Mouse (Mus musculus): ENCODE data around the gene Spaar. TPM values are rescaled to one million over a fixed set of nuclear protein-coding genes. Genes with fewer than 3 reads are reported as not detected.

The Spaar gene
- polyA plus RNA-seq, 2 experiments, result 0.01 to 0.03 TPM

- Histone ChIP-seq H3K4me3 (ENCODE audit: insufficient read depth in 1 of 2, low read depth in 2 of 2, low read length in 2 of 2) (no peak overlapping the region), H3K4me2 (ENCODE audit: low read depth) (no peak overlapping the region), H3K4me1 (replicated peaks; ENCODE audit: control insufficient read depth in 2 of 2, insufficient read depth in 2 of 2, low read length in 1 of 2) (peaks cover 11 to 29% of the 10 kb centered on the region in 2 experiments; a peak in 3 of 4 replicates), H3K9ac (replicated peaks) (no peak overlapping the region), H3K36me3 (replicated peaks; ENCODE audit: control insufficient read depth, insufficient read depth, low read depth) (no peaks in the 10 kb centered on the region), H3K27me3 (ENCODE audit: control insufficient read depth, insufficient read depth, low read length) (no peaks in the 10 kb centered on the region), H3K27ac (no peak overlapping the region), H3K9me3 (ENCODE audit: control insufficient read depth, low read length) (no peaks in the 10 kb centered on the region)
- 17% methylated on average over 1 of the region's 1 CpGs for WGBS (ENCODE audit: insufficient replicate concordance)
- DNase-seq (ENCODE audit: low read depth in 3 of 3, low spot score in 3 of 3), result no peak
- peak; percentile 52; the same call in 1 of the 2 replicates for ATAC-seq (ENCODE audit: insufficient read depth)
- TF ChIP-seq CTCF (IDR thresholded peaks at IDR 0.05; ENCODE audit: low read depth) (no peak), EP300 (IDR thresholded peaks at IDR 0.05; ENCODE audit: low read depth) (no peak)
These were observed 35.2 kb upstream of the Spaar start for GRCm38 (mm10) chr4:43694439-43695248.

GRCm38 (mm10) chr4:43695249-43695671 lies 34.6 kb upstream of the Spaar start:
- ATAC-seq (ENCODE audit: insufficient read depth) (no peak; the same call in 1 of the 2 replicates), DNase-seq (ENCODE audit: low read depth in 3 of 3, low spot score in 3 of 3) (no peak)
- H3K4me2 ChIP-seq (ENCODE audit: low read depth), result no peak overlapping the region
- TF ChIP-seq EP300 (IDR thresholded peaks at IDR 0.05; ENCODE audit: low read depth) (no peak), CTCF (IDR thresholded peaks at IDR 0.05; ENCODE audit: low read depth) (no peak)
- H3K4me1 ChIP-seq (replicated peaks; ENCODE audit: control insufficient read depth in 2 of 2, insufficient read depth in 2 of 2, low read length in 1 of 2), result peaks cover 11 to 29% of the 10 kb centered on the region in 2 experiments; a peak in 3 of 4 replicates
- H3K27me3 ChIP-seq (ENCODE audit: control insufficient read depth, insufficient read depth, low read length), result no peaks in the 10 kb centered on the region
- no peaks in the 10 kb centered on the region for H3K36me3 ChIP-seq (replicated peaks; ENCODE audit: control insufficient read depth, insufficient read depth, low read depth)
- no peak overlapping the region for H3K9ac ChIP-seq (replicated peaks)
- no peak overlapping the region for H3K27ac ChIP-seq
- no peaks in the 10 kb centered on the region for H3K9me3 ChIP-seq (ENCODE audit: control insufficient read depth, low read length)
- H3K4me3 ChIP-seq (ENCODE audit: insufficient read depth in 1 of 2, low read depth in 2 of 2, low read length in 2 of 2), result no peak overlapping the region
- 20% methylated on average over 9 of the region's 9 CpGs for WGBS (ENCODE audit: insufficient replicate concordance)

GRCm38 (mm10) chr4:43696561-43696960 lies 33.3 kb upstream of the Spaar start:
- no peak for ATAC-seq (ENCODE audit: insufficient read depth)
- TF ChIP-seq EP300 (IDR thresholded peaks at IDR 0.05; ENCODE audit: low read depth), result no peak
- Histone ChIP-seq H3K36me3 (replicated peaks; ENCODE audit: control insufficient read depth, insufficient read depth, low read depth) (no peaks in the 10 kb centered on the region), H3K27me3 (ENCODE audit: control insufficient read depth, insufficient read depth, low read length) (no peaks in the 10 kb centered on the region), H3K9ac (replicated peaks) (no peak overlapping the region), H3K27ac (no peak overlapping the region), H3K4me2 (ENCODE audit: low read depth) (no peak overlapping the region), H3K4me3 (ENCODE audit: insufficient read depth in 1 of 2, low read depth in 2 of 2, low read length in 2 of 2) (no peak overlapping the region), H3K9me3 (ENCODE audit: control insufficient read depth, low read length) (no peaks in the 10 kb centered on the region), H3K4me1 (replicated peaks; ENCODE audit: control insufficient read depth in 2 of 2, insufficient read depth in 2 of 2, low read length in 1 of 2) (peaks cover 11 to 29% of the 10 kb centered on the region in 2 experiments; a peak in 3 of 4 replicates)
- WGBS (ENCODE audit: insufficient replicate concordance), result 83% methylated on average over 13 of the region's 13 CpGs
- DNase-seq (ENCODE audit: low read depth in 3 of 3, low spot score in 3 of 3), result no peak

DNA sequence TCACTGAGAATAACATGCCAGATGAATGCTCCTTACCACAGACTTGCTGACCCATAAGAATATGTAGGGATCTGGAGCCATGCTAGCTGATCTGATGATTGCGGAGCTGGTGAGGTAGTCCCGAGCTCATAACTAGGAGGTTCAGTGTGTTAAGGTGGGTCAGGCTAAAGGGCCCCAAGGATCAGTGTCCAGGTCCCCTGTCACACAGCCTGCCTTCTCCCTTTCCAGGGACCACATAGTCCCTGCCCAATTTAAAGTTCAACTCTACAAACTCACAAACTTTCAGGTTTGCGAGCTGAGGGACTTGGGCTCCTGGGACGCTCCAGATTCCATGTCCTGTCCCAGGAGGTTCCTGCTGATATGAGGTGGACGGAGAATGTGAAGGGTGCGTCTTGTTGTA lies 29.1 kb upstream of the Spaar start, which contains the start of gene Olfr70:
Olfr70 (minus strand) TSS at position 101 of the 400 bp plus-strand sequence.
- H3K4me1 ChIP-seq (replicated peaks; ENCODE audit: control insufficient read depth in 2 of 2, insufficient read depth in 2 of 2, low read length in 1 of 2), result 0 out of 4 replicates have a peak, but pooled peaks cover 0 to 2% of the 10 kb centered on the region in 2 experiments
- H3K27ac ChIP-seq, result no peak within 1 kb of the TSS
- 69% methylated on average over 6 of the region's 6 CpGs for WGBS (ENCODE audit: insufficient replicate concordance)
- H3K4me2 ChIP-seq (ENCODE audit: low read depth), result no peak within 1 kb of the TSS
- H3K9ac ChIP-seq (replicated peaks), result no peak within 1 kb of the TSS
- DNase-seq (ENCODE audit: low read depth in 3 of 3, low spot score in 3 of 3) (no peak), ATAC-seq (ENCODE audit: insufficient read depth) (no peak)
- H3K36me3 ChIP-seq (replicated peaks; ENCODE audit: control insufficient read depth, insufficient read depth, low read depth), result no peaks in the 10 kb centered on the region
- H3K9me3 ChIP-seq (ENCODE audit: control insufficient read depth, low read length), result no peaks in the 10 kb centered on the region
- no peak within 1 kb of the TSS for H3K4me3 ChIP-seq (ENCODE audit: insufficient read depth in 1 of 2, low read depth in 2 of 2, low read length in 2 of 2)
- H3K27me3 ChIP-seq (ENCODE audit: control insufficient read depth, insufficient read depth, low read length), result no peaks in the 10 kb centered on the region
- no peak for TF ChIP-seq CTCF (IDR thresholded peaks at IDR 0.05; ENCODE audit: low read depth)

GRCm38 (mm10) chr4:43703439-43703838 lies 26.4 kb upstream of the Spaar start:
- TF ChIP-seq CTCF (IDR thresholded peaks at IDR 0.05; ENCODE audit: low read depth) (peak; percentile 72), EP300 (IDR thresholded peaks at IDR 0.05; ENCODE audit: low read depth) (no peak)
- no peak for ATAC-seq (ENCODE audit: insufficient read depth)
- Histone ChIP-seq H3K4me3 (ENCODE audit: insufficient read depth in 1 of 2, low read depth in 2 of 2, low read length in 2 of 2) (no peak overlapping the region), H3K9ac (replicated peaks) (no peak overlapping the region), H3K9me3 (ENCODE audit: control insufficient read depth, low read length) (no peaks in the 10 kb centered on the region), H3K36me3 (replicated peaks; ENCODE audit: control insufficient read depth, insufficient read depth, low read depth) (no peaks in the 10 kb centered on the region), H3K4me1 (replicated peaks; ENCODE audit: control insufficient read depth in 2 of 2, insufficient read depth in 2 of 2, low read length in 1 of 2) (no peaks in the 10 kb centered on the region), H3K4me2 (ENCODE audit: low read depth) (no peak overlapping the region), H3K27me3 (ENCODE audit: control insufficient read depth, insufficient read depth, low read length) (no peaks in the 10 kb centered on the region), H3K27ac (no peak overlapping the region)
- WGBS (ENCODE audit: insufficient replicate concordance), result 64% methylated on average over 6 of the region's 6 CpGs
- DNase-seq (ENCODE audit: low read depth in 3 of 3, low spot score in 3 of 3), result no peak
